Mouse (Mus musculus) frontal cortex, postnatal 14 days (tissue): ENCODE measurements at regions not wholly inside any gene's neighbourhood (a gene's known extent, or its start where the extent isn't known, plus 50 kb on each side); places are given as distances from the start of the nearest gene placed in this dataset.

Source experiments
- DNase-seq, 2 experiments: peaks; one replicate each; pipeline ENCODE4 v3.0.0; 2022; ENCODE audit warnings: low spot score in 2 of 2

- no peak for DNase-seq
Observed at GRCm38 (mm10) chr12:39840179-39840578, 197.6 kb downstream of the Arl4a start.

- no peak for DNase-seq
Observed at GRCm38 (mm10) chr12:39831079-39831478, 206.7 kb downstream of the Arl4a start.

- DNase-seq, result no peak
Observed at GRCm38 (mm10) chr12:39830530-39830929, 207.3 kb downstream of the Arl4a start.

GRCm38 (mm10) chr12:39822671-39823070 lies 215.2 kb downstream of the Arl4a start:
- no peak for DNase-seq

- DNase-seq, result no peak
Observed at GRCm38 (mm10) chr12:39801536-39801935, 236.3 kb downstream of the Arl4a start.

- DNase-seq, result no peak
Observed at GRCm38 (mm10) chr12:39797843-39798242, 240.0 kb downstream of the Arl4a start.

GRCm38 (mm10) chr12:39796939-39797338 lies 240.9 kb downstream of the Arl4a start:
- DNase-seq, result no peak

GRCm38 (mm10) chr12:39785026-39785425 lies 252.8 kb downstream of the Arl4a start:
- no peak for DNase-seq

- DNase-seq, result no peak
Observed at GRCm38 (mm10) chr12:39784532-39784931, 253.3 kb downstream of the Arl4a start.

GRCm38 (mm10) chr12:39776173-39776572 lies 261.7 kb downstream of the Arl4a start:
- DNase-seq, result no peak

- no peak for DNase-seq
Observed at GRCm38 (mm10) chr12:39766988-39767387, 270.8 kb downstream of the Arl4a start.

GRCm38 (mm10) chr12:39763529-39763928 lies 274.3 kb downstream of the Arl4a start:
- no peak for DNase-seq

- no peak for DNase-seq
Observed at GRCm38 (mm10) chr12:39761946-39762345, 275.9 kb downstream of the Arl4a start.

GRCm38 (mm10) chr12:39761326-39761725 lies 276.5 kb downstream of the Arl4a start:
- DNase-seq, result no peak

GRCm38 (mm10) chr12:39757975-39758374 lies 279.9 kb downstream of the Arl4a start:
- DNase-seq, result no peak

GRCm38 (mm10) chr12:39751850-39752249 lies 286.0 kb downstream of the Arl4a start:
- DNase-seq, result no peak

- DNase-seq, result no peak
Observed at GRCm38 (mm10) chr12:39742156-39743063, 295.4 kb downstream of the Arl4a start.

GRCm38 (mm10) chr12:39741051-39741847 lies 296.6 kb downstream of the Arl4a start:
- no peak for DNase-seq

GRCm38 (mm10) chr12:39736966-39737365 lies 300.9 kb downstream of the Arl4a start:
- DNase-seq, result no peak

- DNase-seq, result no peak
Observed at GRCm38 (mm10) chr12:39736097-39736920, 301.5 kb downstream of the Arl4a start.

- DNase-seq, result no peak
Observed at GRCm38 (mm10) chr12:39734176-39734575, 303.6 kb downstream of the Arl4a start.

GRCm38 (mm10) chr12:39731177-39731576 lies 306.6 kb downstream of the Arl4a start:
- no peak for DNase-seq
